Mouse (Mus musculus) small intestine, adult 2 months (tissue): ENCODE data around the gene Dlx1. TPM values are rescaled to one million over a fixed set of nuclear protein-coding genes. Genes with fewer than 3 reads are reported as not detected.

ENCODE experiments used
- H3K27ac ChIP-seq: fragments of 200-500 bp; 2 replicates; pipeline ENCODE4 v1.5.1; 2012; ENCODE audit warnings: low read depth, low read length, control low read depth, inconsistent platforms; ENCODE audit not compliant: insufficient read depth
- H3K27me3 ChIP-seq: fragments of 200-500 bp; 2 replicates; pipeline ENCODE4 v1.6.1; 2012; ENCODE audit warnings: mild to moderate bottlenecking, moderate library complexity, low read length, inconsistent platforms; ENCODE audit not compliant: control insufficient read depth, insufficient read depth
- H3K36me3 ChIP-seq: fragments of 200-500 bp; 2 replicates; pipeline ENCODE4 v1.6.1; 2012; ENCODE audit warnings: mild to moderate bottlenecking, low read length, control low read depth, inconsistent platforms; ENCODE audit not compliant: control insufficient read depth, insufficient read depth
- H3K4me1 ChIP-seq: fragments of 200-500 bp; 2 replicates; pipeline ENCODE4 v1.6.1; 2012; ENCODE audit warnings: low read length, inconsistent platforms, mixed read lengths; ENCODE audit not compliant: control insufficient read depth, insufficient read depth, insufficient read length
- H3K4me3 ChIP-seq: fragments of 200-500 bp; 2 replicates; pipeline ENCODE4 v1.5.1; 2012; ENCODE audit warnings: low read depth, mild to moderate bottlenecking, control low read depth, inconsistent platforms, low read length, moderate library complexity
- CTCF ChIP-seq: fragments of 200-500 bp; IDR thresholded peaks from 2 replicates; pipeline ENCODE4 v1.5.1; 2012; ENCODE audit warnings: low read depth, mild to moderate bottlenecking, control low read depth, inconsistent platforms, low read length, moderate library complexity, mixed read lengths; ENCODE audit not compliant: insufficient replicate concordance, insufficient read length; ENCODE audit errors: extremely low read depth
- POLR2A ChIP-seq: fragments of 200-500 bp; IDR thresholded peaks from 2 replicates; pipeline ENCODE4 v1.6.1; 2012; ENCODE audit warnings: low read depth, mild to moderate bottlenecking, control low read depth, inconsistent platforms, low read length, moderate library complexity
- WGBS: fragments of 180-500 bp; shearing (Covaris S2); methylation state at CpG from one replicate; pipeline ENCODE4 v1.1.7; 2018; 5-methylcytosine and 5-hydroxymethylcytosine counted together
- polyA plus RNA-seq: library from polyadenylated mRNA; depleted of rRNA; stranded (reverse); fragments of >200 nt; gene quantifications from 2 replicates; pipeline ENCODE4 v1.2.3, GENCODE M21; 2012

Dlx1 gene
- polyA plus RNA-seq, 1 experiment, result 0.32 TPM

- 89% methylated on average over 4 of the region's 4 CpGs for WGBS
- TF ChIP-seq CTCF (no peak), POLR2A (no peak)
- no peak overlapping the region for H3K4me3 ChIP-seq
These were observed 10.9 kb upstream of the Dlx1 start for GRCm38 (mm10) chr2:71516995-71517394.

GRCm38 (mm10) chr2:71517466-71518099 lies 10.3 kb upstream of the Dlx1 start:
- no peaks in the 10 kb centered on the region for H3K27me3 ChIP-seq
- TF ChIP-seq POLR2A, result no peak
- no peak for TF ChIP-seq CTCF
- 87% methylated on average over 8 of the region's 8 CpGs for WGBS
- no peaks in the 10 kb centered on the region for H3K36me3 ChIP-seq
- H3K4me3 ChIP-seq, result no peak overlapping the region
- H3K4me1 ChIP-seq, result no peaks in the 10 kb centered on the region
- H3K27ac ChIP-seq, result no peak overlapping the region

More at GRCm38 (mm10) chr2:71516995-71517394, 10.9 kb upstream of the Dlx1 start:
- Histone ChIP-seq H3K4me1 (no peaks in the 10 kb centered on the region), H3K27me3 (no peaks in the 10 kb centered on the region), H3K36me3 (no peaks in the 10 kb centered on the region), H3K27ac (no peak overlapping the region)

GRCm38 (mm10) chr2:71522871-71523270 lies 5.0 kb upstream of the Dlx1 start:
- H3K27me3 ChIP-seq, result peaks cover 30% of the 10 kb centered on the region
- H3K27ac ChIP-seq, result no peak overlapping the region
- WGBS, result 76% methylated on average over 4 of the region's 4 CpGs
- H3K4me1 ChIP-seq, result no peaks in the 10 kb centered on the region; the same call in 1 of the 2 replicates
- no peak for TF ChIP-seq CTCF
- no peak overlapping the region for H3K4me3 ChIP-seq
- no peaks in the 10 kb centered on the region for H3K36me3 ChIP-seq

- Histone ChIP-seq H3K36me3 (no peaks in the 10 kb centered on the region), H3K4me3 (no peak overlapping the region), H3K4me1 (no peaks in the 10 kb centered on the region; the same call in 1 of the 2 replicates), H3K27ac (no peak overlapping the region), H3K27me3 (peaks cover 32% of the 10 kb centered on the region)
- 56% methylated on average over 4 of the region's 4 CpGs for WGBS
- no peak for TF ChIP-seq POLR2A
- TF ChIP-seq CTCF, result no peak
These were observed 4.5 kb upstream of the Dlx1 start for GRCm38 (mm10) chr2:71523431-71523830.

- Histone ChIP-seq H3K27ac (no peak overlapping the region), H3K36me3 (no peaks in the 10 kb centered on the region), H3K4me3 (no peak overlapping the region), H3K4me1 (peaks cover 9% of the 10 kb centered on the region), H3K27me3 (peaks cover 45% of the 10 kb centered on the region)
- WGBS, result 46% methylated on average over 13 of the region's 13 CpGs
- TF ChIP-seq CTCF (no peak), POLR2A (no peak)
These were observed 3.1 kb upstream of the Dlx1 start for GRCm38 (mm10) chr2:71524763-71525162.

GRCm38 (mm10) chr2:71526595-71527322 lies 1.2 kb upstream of the Dlx1 start:
- H3K4me3 ChIP-seq, result no peak overlapping the region
- no peak overlapping the region for H3K27ac ChIP-seq
- no peaks in the 10 kb centered on the region for H3K36me3 ChIP-seq
- TF ChIP-seq POLR2A, result no peak
- TF ChIP-seq CTCF, result no peak
- peaks cover 65% of the 10 kb centered on the region for H3K27me3 ChIP-seq
- H3K4me1 ChIP-seq, result peaks cover 13% of the 10 kb centered on the region
- 9% methylated on average over 10 of the region's 10 CpGs for WGBS

- H3K27ac ChIP-seq, result no peak overlapping the region
- H3K36me3 ChIP-seq, result no peaks in the 10 kb centered on the region
- TF ChIP-seq POLR2A, result no peak
- TF ChIP-seq CTCF, result no peak
- H3K27me3 ChIP-seq, result peaks cover 72% of the 10 kb centered on the region
- H3K4me1 ChIP-seq, result peaks cover 17% of the 10 kb centered on the region
- 8% methylated on average over 24 of the region's 24 CpGs for whole genome bisulfite sequencing
- no peak overlapping the region for H3K4me3 ChIP-seq
These were observed 445 bp upstream of the Dlx1 start for GRCm38 (mm10) chr2:71527323-71528013.
